Mouse (Mus musculus): ENCODE measurements around the gene Cdk14. TPM values are rescaled to one million over a fixed set of nuclear protein-coding genes. Genes with fewer than 3 reads are reported as not detected.

Gene Cdk14
- total RNA-seq, 1 experiment = 3.5 TPM

GRCm38 (mm10) chr5:4858032-4858641 is 562.0 kb downstream of the Cdk14 start:
- Histone ChIP-seq H3K27ac (ENCODE audit: insufficient read depth, low read depth, low read length, poor library complexity, severe bottlenecking) (no peak overlapping the region), H3K4me1 (ENCODE audit: control insufficient read depth in 2 of 2, insufficient read depth in 2 of 2, low read length in 2 of 2, poor library complexity in 1 of 2) (no peaks in the 10 kb centered on the region), H3K36me3 (ENCODE audit: control insufficient read depth, insufficient read depth, low read length, poor library complexity, severe bottlenecking) (no peaks in the 10 kb centered on the region), H3K9me3 (ENCODE audit: control insufficient read depth, insufficient read depth, low read depth, low read length) (no peaks in the 10 kb centered on the region), H3K9ac (ENCODE audit: insufficient read depth, low read depth, low read length, poor library complexity, severe bottlenecking) (no peak overlapping the region), H3K4me3 (ENCODE audit: insufficient read depth in 1 of 2, low read depth in 1 of 2, low read length in 2 of 2, poor library complexity in 1 of 2, severe bottlenecking in 1 of 2) (no peak overlapping the region)
- in situ Hi-C loops (cut with MboI; ENCODE audit: low sequenced_read_pairs in 2 of 2, unreplicated experiment in 2 of 2) = no loop called here
- DNase-seq (ENCODE audit: low read depth, low spot score) = no peak
- no peak for TF ChIP-seq ZC3H11A (IDR thresholded peaks at IDR 0.05; ENCODE audit: borderline replicate concordance, low read depth, low read length)
- TF ChIP-seq CHD2 (IDR thresholded peaks at IDR 0.05; ENCODE audit: low read depth, low read length) = no peak
- no peak for TF ChIP-seq ZNF384 (IDR thresholded peaks at IDR 0.05; ENCODE audit: low read depth, low read length)
- no peak for TF ChIP-seq HCFC1 (IDR thresholded peaks at IDR 0.05; ENCODE audit: borderline replicate concordance, insufficient read depth, low read length)
- TF ChIP-seq MAFK (IDR thresholded peaks at IDR 0.05; ENCODE audit: insufficient read depth, low read depth, low read length) = no peak

GRCm38 (mm10) chr5:4853503-4853902 is 566.6 kb downstream of the Cdk14 start:
- no peak overlapping the region for H3K9ac ChIP-seq (ENCODE audit: insufficient read depth, low read depth, low read length, poor library complexity, severe bottlenecking)
- H3K4me3 ChIP-seq (ENCODE audit: insufficient read depth in 1 of 2, low read depth in 1 of 2, low read length in 2 of 2, poor library complexity in 1 of 2, severe bottlenecking in 1 of 2) = no peak overlapping the region
- no peaks in the 10 kb centered on the region for H3K36me3 ChIP-seq (ENCODE audit: control insufficient read depth, insufficient read depth, low read length, poor library complexity, severe bottlenecking)
- H3K9me3 ChIP-seq (ENCODE audit: control insufficient read depth, insufficient read depth, low read depth, low read length) = no peaks in the 10 kb centered on the region
- in situ Hi-C loops (cut with MboI; ENCODE audit: low sequenced_read_pairs in 2 of 2, unreplicated experiment in 2 of 2) = no loop called here
- no peak for TF ChIP-seq HCFC1 (IDR thresholded peaks at IDR 0.05; ENCODE audit: borderline replicate concordance, insufficient read depth, low read length)
- no peak for TF ChIP-seq MAFK (IDR thresholded peaks at IDR 0.05; ENCODE audit: insufficient read depth, low read depth, low read length)
- no peak for TF ChIP-seq ZNF384 (IDR thresholded peaks at IDR 0.05; ENCODE audit: low read depth, low read length)
- TF ChIP-seq ZC3H11A (IDR thresholded peaks at IDR 0.05; ENCODE audit: borderline replicate concordance, low read depth, low read length) = no peak
- no peak for TF ChIP-seq CHD2 (IDR thresholded peaks at IDR 0.05; ENCODE audit: low read depth, low read length)
- H3K27ac ChIP-seq (ENCODE audit: insufficient read depth, low read depth, low read length, poor library complexity, severe bottlenecking) = no peak overlapping the region
- no peak for DNase-seq (ENCODE audit: low read depth, low spot score)
- H3K4me1 ChIP-seq (ENCODE audit: control insufficient read depth in 2 of 2, insufficient read depth in 2 of 2, low read length in 2 of 2, poor library complexity in 1 of 2) = no peaks in the 10 kb centered on the region

GRCm38 (mm10) chr5:4852711-4853320 is 567.3 kb downstream of the Cdk14 start:
- Histone ChIP-seq H3K4me1 (ENCODE audit: control insufficient read depth in 2 of 2, insufficient read depth in 2 of 2, low read length in 2 of 2, poor library complexity in 1 of 2) (no peaks in the 10 kb centered on the region), H3K9me3 (ENCODE audit: control insufficient read depth, insufficient read depth, low read depth, low read length) (no peaks in the 10 kb centered on the region), H3K36me3 (ENCODE audit: control insufficient read depth, insufficient read depth, low read length, poor library complexity, severe bottlenecking) (no peaks in the 10 kb centered on the region), H3K27ac (ENCODE audit: insufficient read depth, low read depth, low read length, poor library complexity, severe bottlenecking) (no peak overlapping the region), H3K4me3 (ENCODE audit: insufficient read depth in 1 of 2, low read depth in 1 of 2, low read length in 2 of 2, poor library complexity in 1 of 2, severe bottlenecking in 1 of 2) (no peak overlapping the region), H3K9ac (ENCODE audit: insufficient read depth, low read depth, low read length, poor library complexity, severe bottlenecking) (no peak overlapping the region)
- TF ChIP-seq ZNF384 (IDR thresholded peaks at IDR 0.05; ENCODE audit: low read depth, low read length) = no peak
- no peak for TF ChIP-seq MAFK (IDR thresholded peaks at IDR 0.05; ENCODE audit: insufficient read depth, low read depth, low read length)
- TF ChIP-seq ZC3H11A (IDR thresholded peaks at IDR 0.05; ENCODE audit: borderline replicate concordance, low read depth, low read length) = no peak
- TF ChIP-seq CHD2 (IDR thresholded peaks at IDR 0.05; ENCODE audit: low read depth, low read length) = no peak
- no peak for TF ChIP-seq HCFC1 (IDR thresholded peaks at IDR 0.05; ENCODE audit: borderline replicate concordance, insufficient read depth, low read length)
- in situ Hi-C loops (cut with MboI; ENCODE audit: low sequenced_read_pairs in 2 of 2, unreplicated experiment in 2 of 2) = no loop called here
- DNase-seq (ENCODE audit: low read depth, low spot score) = no peak

- in situ Hi-C loops (cut with MboI; ENCODE audit: low sequenced_read_pairs in 2 of 2, unreplicated experiment in 2 of 2) = no loop called here
- Histone ChIP-seq H3K9ac (ENCODE audit: insufficient read depth, low read depth, low read length, poor library complexity, severe bottlenecking) (no peak overlapping the region), H3K27ac (ENCODE audit: insufficient read depth, low read depth, low read length, poor library complexity, severe bottlenecking) (no peak overlapping the region), H3K9me3 (ENCODE audit: control insufficient read depth, insufficient read depth, low read depth, low read length) (no peaks in the 10 kb centered on the region), H3K36me3 (ENCODE audit: control insufficient read depth, insufficient read depth, low read length, poor library complexity, severe bottlenecking) (no peaks in the 10 kb centered on the region), H3K4me1 (ENCODE audit: control insufficient read depth in 2 of 2, insufficient read depth in 2 of 2, low read length in 2 of 2, poor library complexity in 1 of 2) (no peaks in the 10 kb centered on the region), H3K4me3 (ENCODE audit: insufficient read depth in 1 of 2, low read depth in 1 of 2, low read length in 2 of 2, poor library complexity in 1 of 2, severe bottlenecking in 1 of 2) (no peak overlapping the region)
- DNase-seq (ENCODE audit: low read depth, low spot score) = no peak
- TF ChIP-seq ZC3H11A (IDR thresholded peaks at IDR 0.05; ENCODE audit: borderline replicate concordance, low read depth, low read length) = no peak
- no peak for TF ChIP-seq ZNF384 (IDR thresholded peaks at IDR 0.05; ENCODE audit: low read depth, low read length)
- no peak for TF ChIP-seq CHD2 (IDR thresholded peaks at IDR 0.05; ENCODE audit: low read depth, low read length)
- TF ChIP-seq MAFK (IDR thresholded peaks at IDR 0.05; ENCODE audit: insufficient read depth, low read depth, low read length) = no peak
- no peak for TF ChIP-seq HCFC1 (IDR thresholded peaks at IDR 0.05; ENCODE audit: borderline replicate concordance, insufficient read depth, low read length)
Observed at GRCm38 (mm10) chr5:4851934-4852710, 568.0 kb downstream of the Cdk14 start.

All from ES-E14 (cell line).